ENCODE assay signal across 22 mouse cellular contexts in genomic region chr9:108493246-108493645, GRCm38 (mm10). TPM values are rescaled to one million over a fixed set of nuclear protein-coding genes. Genes with fewer than 3 reads are reported as not detected.
"Had no signal": no experiment of that assay in that cellular context is flagged by ENCODE, and none has a peak within 500 bp of the region (broad histone marks: within the 10 kb centered on the region; RNA-seq: fewer than 3 reads in every experiment).

No protein-coding gene starts in this region.

- H3K4me2 ChIP-seq: limb, embryonic 12.5 days; limb, embryonic 15.5 days; liver, embryonic 11.5 days; lung, embryonic 14.5 days; midbrain, embryonic 13.5 days; neural tube, embryonic 13.5 days; stomach, embryonic 15.5 days had no signal

- DNase-seq: kidney, adult 11 months; kidney, adult 9 months; kidney, postnatal 14 days; kidney, postnatal 4 days; left cerebral cortex, postnatal 4 days; liver, postnatal 0 days; lung, embryonic 14.5 days; retina, postnatal 1 day; right cerebral cortex, postnatal 25 days; spleen, adult 18-20 months; thymus, adult 2 months; thymus, postnatal 14 days; thymus, postnatal 4 days had no signal

- H3K9me3 ChIP-seq: limb, embryonic 12.5 days; limb, embryonic 15.5 days; midbrain, embryonic 13.5 days; neural tube, embryonic 13.5 days; stomach, embryonic 15.5 days had no signal

- ATAC-seq: liver, postnatal 0 days; lung, postnatal 0 days; midbrain, embryonic 13.5 days had no signal

- H3K27me3 ChIP-seq: limb, embryonic 12.5 days; limb, embryonic 15.5 days; midbrain, embryonic 13.5 days; neural tube, embryonic 13.5 days; stomach, embryonic 15.5 days had no signal

- H3K4me3 ChIP-seq: limb, embryonic 15.5 days; neural tube, embryonic 13.5 days; stomach, embryonic 15.5 days had no signal

- H3K9ac ChIP-seq: limb, embryonic 12.5 days; limb, embryonic 15.5 days; liver, embryonic 14.5 days; liver, postnatal 0 days; lung, embryonic 14.5 days; midbrain, embryonic 13.5 days; stomach, embryonic 15.5 days had no signal

- H3K27ac ChIP-seq: limb, embryonic 12.5 days; limb, embryonic 15.5 days; liver, embryonic 14.5 days; midbrain, embryonic 13.5 days; neural tube, embryonic 13.5 days; stomach, embryonic 15.5 days had no signal

RNA-seq across cellular contexts. Expression of gene Lamb2, which starts 13.7 kb away (rescaled TPM):
- total RNA-seq: neutrophil, adult 5-6 weeks had no signal
